Mouse (Mus musculus) frontal cortex, adult (tissue): Measurements from ENCODE around the gene Cnbp.

Experiments
- ATAC-seq: cut with Nextera tagmentation; 2 replicates; pipeline ENCODE4 v1.9.2; 2017; ENCODE audit warnings: mild to moderate bottlenecking, moderate library complexity, mixed read lengths; ENCODE audit not compliant: low TSS enrichment

Cnbp gene

DNA sequence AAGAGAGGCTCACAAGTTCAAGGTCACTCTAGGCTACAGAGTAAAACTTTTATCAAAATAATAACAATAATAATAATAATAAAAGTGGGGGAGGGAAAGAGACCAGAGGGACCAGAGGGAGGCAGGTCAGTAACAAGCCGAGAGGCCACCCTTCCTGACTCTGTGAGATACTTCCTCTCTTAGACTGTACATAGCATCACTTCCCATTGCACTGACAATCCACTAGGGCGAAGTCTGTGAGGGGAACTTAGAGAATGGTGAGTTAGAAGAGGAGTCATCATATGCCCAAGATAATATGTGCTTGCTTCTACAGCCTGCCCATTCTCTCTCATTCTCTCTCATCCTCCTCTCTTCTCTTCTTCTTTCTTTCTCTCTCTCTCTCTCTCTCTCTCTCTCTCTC is 44.9 kb downstream of the Cnbp start:
- ATAC-seq = no peak

DNA sequence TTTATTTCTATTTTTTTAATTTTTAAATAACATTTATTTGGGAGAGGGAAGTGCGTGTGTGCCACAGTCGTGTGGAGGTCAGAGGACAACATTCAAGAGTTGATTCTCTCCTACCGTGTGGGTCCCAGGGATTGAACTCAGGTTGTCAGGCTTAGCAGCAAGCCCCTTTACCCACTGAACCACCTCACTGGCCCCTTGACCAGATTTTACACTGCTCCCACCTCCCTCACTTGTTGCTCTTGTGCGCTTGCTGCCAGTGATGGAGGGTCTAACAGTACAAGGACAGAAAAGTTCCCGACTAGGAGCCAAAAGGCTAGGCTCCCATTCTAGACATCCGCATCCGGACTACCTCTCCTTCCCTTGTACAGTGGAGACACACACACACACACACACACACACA is 45.5 kb downstream of the Cnbp start:
- ATAC-seq = no peak

DNA sequence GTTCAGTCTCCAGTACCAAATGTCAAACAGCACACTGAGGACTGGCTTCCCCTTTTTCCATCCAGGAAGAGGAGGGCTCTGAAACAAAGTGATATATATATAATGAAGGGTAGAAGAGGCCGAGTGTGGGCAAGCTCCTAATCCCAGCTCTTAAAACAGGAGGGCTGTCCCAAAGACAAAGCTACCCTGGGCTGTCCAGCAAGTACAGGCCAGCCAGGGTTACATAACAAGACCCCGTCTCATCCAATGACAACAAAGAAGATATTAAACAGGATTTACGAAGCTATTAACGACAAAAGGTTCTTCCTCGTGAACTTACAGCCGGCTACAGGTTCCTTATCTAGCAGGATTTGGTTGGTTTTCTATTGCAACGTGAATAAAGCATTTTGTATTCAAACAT is 46.0 kb downstream of the Cnbp start:
- no peak for ATAC-seq

DNA sequence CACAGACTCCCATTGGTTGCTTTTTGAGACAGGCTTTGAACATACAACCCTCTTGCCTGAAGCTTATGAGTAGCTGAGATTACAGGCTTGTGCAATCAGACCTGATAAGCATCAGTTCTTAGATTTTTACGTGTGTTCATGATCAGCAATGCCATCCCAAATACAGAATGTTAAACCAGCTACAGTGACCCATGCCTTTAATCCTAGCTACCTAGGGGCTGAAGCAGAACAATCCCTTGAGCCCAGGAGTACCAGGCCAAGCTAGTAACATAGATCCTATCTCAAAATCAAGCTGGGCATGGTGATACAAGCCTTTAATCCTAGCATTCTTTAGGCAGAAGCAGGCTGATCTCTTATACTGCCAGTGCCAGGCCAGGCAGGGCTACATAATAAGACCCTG is 46.9 kb downstream of the Cnbp start:
- no peak for ATAC-seq

DNA sequence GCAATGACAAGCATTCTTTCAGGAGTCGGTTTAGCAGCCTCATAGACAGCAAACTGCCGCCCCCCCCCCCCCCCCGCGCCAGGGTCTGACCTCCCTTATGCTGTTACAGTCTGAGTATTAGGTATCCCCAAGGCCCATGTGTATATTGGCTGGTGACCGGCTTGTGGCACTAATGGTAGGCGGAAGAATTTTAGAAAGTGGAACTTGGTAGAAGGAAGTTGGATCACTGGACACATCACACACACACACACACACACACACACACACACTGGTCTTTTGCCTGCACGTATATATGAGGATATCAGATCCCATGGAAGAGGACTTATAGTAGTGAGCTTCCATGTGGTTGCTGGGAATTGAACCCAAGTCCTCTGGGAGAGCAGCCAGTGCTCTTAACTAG is 48.4 kb downstream of the Cnbp start:
- ATAC-seq = no peak

DNA sequence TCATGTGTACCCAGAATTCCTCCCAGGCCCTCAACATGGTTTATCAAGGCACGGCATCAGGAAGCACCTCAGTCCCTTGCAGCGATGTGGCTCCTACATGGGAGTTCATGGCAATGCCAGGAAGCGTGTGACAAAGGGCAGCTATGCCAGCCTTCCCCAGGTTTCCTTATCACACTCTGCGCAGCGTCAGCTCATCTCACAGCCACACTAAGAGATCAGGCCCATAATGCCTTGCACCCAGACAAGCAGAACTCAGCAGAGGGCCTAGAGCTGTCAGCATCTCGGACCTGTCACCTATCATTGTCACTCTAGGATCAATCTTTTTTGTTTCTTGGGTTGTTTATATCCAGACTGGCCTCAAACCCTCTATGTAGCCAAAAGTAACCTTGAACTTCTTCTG is 51.3 kb downstream of the Cnbp start:
- ATAC-seq = no peak

DNA sequence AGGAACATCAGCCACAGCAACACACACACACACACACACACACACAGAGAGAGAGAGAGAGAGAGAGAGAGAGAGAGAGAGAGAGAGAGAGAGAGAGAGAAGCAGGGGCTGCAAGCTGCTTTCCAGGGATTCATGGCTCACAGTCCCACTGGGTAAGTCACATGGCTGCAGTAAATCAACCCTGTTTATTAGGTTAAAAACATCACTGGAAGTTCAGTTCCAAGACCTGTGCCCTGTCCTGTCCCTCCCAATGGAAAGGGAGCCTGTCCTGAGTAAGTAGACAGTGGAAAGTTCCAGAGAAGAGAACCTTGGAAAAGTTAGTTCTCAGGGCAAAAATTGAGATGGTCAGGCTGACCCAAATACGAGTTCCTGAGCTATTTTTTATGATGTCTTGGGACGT is 53.6 kb downstream of the Cnbp start:
- no peak for ATAC-seq

DNA sequence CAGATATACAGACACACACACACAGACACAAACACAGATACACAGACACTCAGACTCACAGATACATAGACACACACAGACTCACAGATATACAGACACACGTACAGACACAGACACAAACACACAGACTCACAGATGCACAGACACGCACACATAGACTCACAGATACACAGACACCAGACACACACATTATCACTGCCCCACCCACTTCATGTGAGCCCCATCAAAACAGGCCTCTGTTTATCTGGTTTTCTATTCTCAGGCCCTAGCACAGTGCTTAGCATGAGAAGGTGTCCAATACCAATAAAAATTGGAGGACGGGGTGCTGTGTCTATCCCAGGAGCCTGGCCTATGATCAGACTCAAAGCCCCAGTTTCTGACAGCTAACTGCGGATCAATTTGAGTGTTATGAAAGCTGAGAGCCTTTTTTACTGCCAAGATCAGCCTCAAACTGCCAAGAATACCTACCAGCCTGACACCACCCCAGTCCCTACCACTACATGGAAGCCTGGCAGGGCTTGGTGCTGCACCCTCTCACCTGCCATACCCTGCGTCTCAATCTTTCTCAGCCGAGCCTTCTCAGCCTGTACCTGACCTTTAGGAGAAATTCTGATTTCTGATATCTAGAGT is 54.5 kb downstream of the Cnbp start:
- no peak for ATAC-seq

DNA sequence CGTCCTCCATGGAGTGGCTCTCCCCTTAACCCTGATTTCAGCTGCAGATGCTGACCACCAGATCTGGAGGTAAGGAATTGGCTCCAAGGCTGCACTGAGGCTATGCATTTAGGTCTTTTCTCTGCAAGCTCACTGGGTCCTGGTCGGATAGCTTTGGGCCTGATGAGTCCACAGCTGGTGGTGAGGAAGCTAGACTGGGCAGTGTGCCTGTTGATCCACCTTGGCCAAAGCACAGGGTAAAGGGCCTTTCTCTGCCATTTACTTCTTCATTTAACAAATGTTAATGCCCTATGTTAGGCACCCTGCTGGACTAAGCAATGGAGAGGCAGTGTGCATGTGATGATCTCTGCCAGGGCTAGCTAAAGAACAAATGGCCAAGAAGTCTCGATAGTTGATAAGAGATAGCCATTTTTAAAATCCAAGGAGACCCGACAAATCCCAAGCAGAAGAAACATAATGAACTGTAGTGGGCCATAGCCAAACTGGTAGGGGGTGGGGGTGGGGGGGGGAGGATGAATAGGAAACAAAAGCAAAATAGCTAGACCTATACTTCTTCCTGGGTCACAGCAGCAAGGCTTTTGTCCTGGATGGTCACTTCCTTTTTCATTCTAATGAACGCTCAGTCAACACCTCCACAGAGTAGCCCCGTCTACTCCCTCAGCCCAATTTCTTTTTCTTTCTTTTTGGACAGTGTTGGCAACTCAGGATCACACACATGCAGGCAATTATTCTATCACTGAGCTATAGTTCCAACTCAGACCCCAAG is 55.3 kb downstream of the Cnbp start:
- no peak for ATAC-seq

DNA sequence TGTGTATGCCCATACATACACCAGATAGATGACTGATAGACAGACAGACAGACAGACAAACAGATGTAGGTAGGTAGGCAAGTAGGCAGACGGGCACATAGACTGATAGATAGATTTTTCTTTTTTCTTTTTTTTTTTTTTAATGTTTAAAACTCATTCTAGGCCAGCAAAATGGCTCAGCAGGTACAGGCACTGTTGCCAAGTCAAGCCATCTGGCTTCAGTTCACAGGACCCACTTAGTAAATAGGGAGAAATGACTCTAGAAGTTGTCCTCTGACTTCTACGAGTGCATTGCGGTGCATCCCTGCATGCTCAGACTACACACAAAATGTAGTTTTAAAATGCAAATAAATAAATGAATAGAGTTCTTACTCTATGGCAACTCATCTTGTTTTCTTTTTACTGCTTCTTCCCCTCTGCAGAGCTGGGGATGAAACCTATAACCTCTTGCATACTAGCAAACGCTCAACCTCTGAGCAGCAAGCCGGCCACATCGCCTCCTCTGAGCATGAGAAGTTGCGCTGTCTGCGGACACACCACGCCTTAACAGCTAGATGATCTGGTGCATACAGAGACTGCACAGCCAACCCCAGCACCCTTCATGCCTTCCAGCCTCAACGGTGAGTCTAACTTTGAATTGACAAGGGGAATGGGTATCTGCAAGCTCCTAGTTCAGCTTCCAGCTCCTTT is 56.9 kb downstream of the Cnbp start:
- ATAC-seq = no peak
